Comparison of ENCODE assay signal across 9 mouse cellular contexts in the genomic region with DNA sequence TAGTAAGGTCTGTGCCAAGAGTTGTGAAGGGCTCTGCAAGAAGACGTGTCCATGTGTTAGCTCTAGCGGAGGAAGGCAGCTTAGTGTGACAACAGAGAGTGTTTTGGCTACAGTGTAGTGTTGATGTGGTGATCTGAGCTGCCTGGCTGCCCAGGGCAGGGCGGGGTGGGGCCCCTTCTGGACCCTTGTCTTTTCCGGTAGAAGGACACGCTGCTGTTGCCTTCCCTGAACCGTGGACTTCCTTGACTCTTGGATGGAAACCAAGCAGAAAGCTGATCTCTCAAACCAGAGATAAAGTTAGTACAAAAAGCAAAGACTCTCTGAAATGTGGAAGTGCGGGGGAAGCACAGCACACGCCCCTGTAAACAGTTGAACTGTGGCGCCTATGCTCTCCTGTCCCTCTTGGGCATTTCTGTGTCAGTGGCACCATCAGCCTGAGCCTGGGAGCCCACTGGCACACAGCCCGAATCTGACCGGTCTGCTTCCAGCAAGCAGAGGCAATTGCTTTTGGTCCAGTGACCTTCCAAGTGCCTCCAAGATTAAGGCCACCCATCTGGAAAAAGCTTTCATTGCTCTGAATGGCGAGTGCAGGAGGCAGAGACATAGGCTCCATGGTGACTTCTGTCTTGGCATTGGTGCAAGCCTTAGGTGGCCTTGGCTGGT. TPM values are rescaled to one million over a fixed set of nuclear protein-coding genes. Genes with fewer than 3 reads are reported as not detected.
DNase-seq lines count a peak whose midpoint lies in the region; ATAC-seq and TF ChIP-seq lines count a peak whose summit lies in the region.
"Had no signal": no experiment of that assay in that cellular context is flagged by ENCODE, and none has a peak within 500 bp of the region (broad histone marks: within the 10 kb centered on the region; RNA-seq: fewer than 3 reads in every experiment).

No protein-coding gene starts in this region.

- no peaks in the 10 kb centered on the region for H3K9me3 ChIP-seq in liver, embryonic 13.5 days (replicated peaks)
- H3K9me3 ChIP-seq in liver, embryonic 11.5 days (ENCODE audit: control insufficient read depth, low read length) = no peaks in the 10 kb centered on the region
- no peaks in the 10 kb centered on the region for H3K9me3 ChIP-seq in kidney, embryonic 14.5 days (ENCODE audit: control insufficient read depth, low read length)
- no peaks in the 10 kb centered on the region for H3K9me3 ChIP-seq in midbrain, embryonic 16.5 days (replicated peaks; ENCODE audit: control insufficient read depth, low read length, poor library complexity, severe bottlenecking)
- H3K9me3 ChIP-seq: G1E had no signal

- no peak for DNase-seq in liver, embryonic 13.5 days
- no peak for DNase-seq in liver, embryonic 11.5 days (ENCODE audit: low spot score)
- DNase-seq in brain, embryonic 14.5 days (ENCODE audit: low read depth) = peak; percentile 78
- DNase-seq in gastrocnemius, postnatal 25 days = peak; percentile 70
- DNase-seq in thymus, adult 2 months = no peak
- no peak for DNase-seq in left cerebral cortex, postnatal 36 days (ENCODE audit: low spot score in 2 of 2)

- no peak for TF ChIP-seq CTCF in brain, embryonic 14.5 days (IDR thresholded peaks at IDR 0.05; ENCODE audit: borderline replicate concordance, extremely low read depth, insufficient read depth, insufficient read length)
- no peak for TF ChIP-seq CTCF in thymus, adult 2 months (IDR thresholded peaks at IDR 0.05; ENCODE audit: borderline replicate concordance, control insufficient read depth, extremely low read depth, insufficient read depth, low read length, poor library complexity)

- H3K9ac ChIP-seq in liver, embryonic 13.5 days = no peak overlapping the region
- no peak overlapping the region for H3K9ac ChIP-seq in liver, embryonic 11.5 days (ENCODE audit: low read depth, low read length)
- H3K9ac ChIP-seq in kidney, embryonic 14.5 days (ENCODE audit: low read depth, low read length) = no peak overlapping the region
- no peak overlapping the region for H3K9ac ChIP-seq in midbrain, embryonic 16.5 days (ENCODE audit: low read depth, low read length)

- no peaks in the 10 kb centered on the region for H3K27me3 ChIP-seq in liver, embryonic 13.5 days
- no peaks in the 10 kb centered on the region for H3K27me3 ChIP-seq in liver, embryonic 11.5 days (replicated peaks; ENCODE audit: control insufficient read depth, insufficient read depth, low read length)
- no peaks in the 10 kb centered on the region for H3K27me3 ChIP-seq in kidney, embryonic 14.5 days (ENCODE audit: control insufficient read depth, insufficient read depth, low read length)
- no peaks in the 10 kb centered on the region for H3K27me3 ChIP-seq in midbrain, embryonic 16.5 days (ENCODE audit: control insufficient read depth, insufficient read depth, low read depth, low read length)
- no peaks in the 10 kb centered on the region for H3K27me3 ChIP-seq in thymus, adult 2 months (ENCODE audit: control insufficient read depth, insufficient read depth, low read length)

- H3K4me3 ChIP-seq in liver, embryonic 13.5 days (replicated peaks) = no peak overlapping the region
- H3K4me3 ChIP-seq in liver, embryonic 11.5 days (ENCODE audit: low read depth, low read length) = no peak overlapping the region
- no peak overlapping the region for H3K4me3 ChIP-seq in kidney, embryonic 14.5 days (ENCODE audit: low read length)
- H3K4me3 ChIP-seq in midbrain, embryonic 16.5 days (ENCODE audit: low read depth, low read length) = no peak overlapping the region
- H3K4me3 ChIP-seq in thymus, adult 2 months (ENCODE audit: control insufficient read depth, insufficient read depth, low read length) = no peak overlapping the region

- 52% methylated on average over 12 of the region's 12 CpGs for WGBS in liver, embryonic 13.5 days (ENCODE audit: insufficient replicate concordance)
- 64% methylated on average over 12 of the region's 12 CpGs for WGBS in liver, embryonic 11.5 days
- WGBS in kidney, embryonic 14.5 days = 33% methylated on average over 12 of the region's 12 CpGs
- WGBS in midbrain, embryonic 16.5 days = 56% methylated on average over 12 of the region's 12 CpGs
- 77% methylated on average over 12 of the region's 12 CpGs for WGBS in thymus, adult 2 months

- intact Hi-C loops in left cerebral cortex, postnatal 36 days (cut with DNase I) = loop anchor here (10.0 kb wide), 1 partner anchor 48 kb away; a partner anchor contains a TSS

- no peak for TF ChIP-seq POLR2A in brain, embryonic 14.5 days (IDR thresholded peaks at IDR 0.05; ENCODE audit: borderline replicate concordance, extremely low read depth, insufficient read depth, insufficient read length, poor library complexity, severe bottlenecking)
- TF ChIP-seq POLR2A in thymus, adult 2 months (IDR thresholded peaks at IDR 0.05; ENCODE audit: control insufficient read depth, extremely low read depth, insufficient read depth, low read length, poor library complexity) = no peak

- peaks cover 45% of the 10 kb centered on the region for H3K4me1 ChIP-seq in liver, embryonic 13.5 days (replicated peaks)
- no peaks in the 10 kb centered on the region for H3K4me1 ChIP-seq in liver, embryonic 11.5 days (replicated peaks; ENCODE audit: control insufficient read depth, insufficient read depth, low read length)
- peaks cover 34% of the 10 kb centered on the region for H3K4me1 ChIP-seq in kidney, embryonic 14.5 days (ENCODE audit: control insufficient read depth, insufficient read depth, low read length)
- peaks cover 9% of the 10 kb centered on the region; the same call in 1 of the 2 replicates for H3K4me1 ChIP-seq in midbrain, embryonic 16.5 days (ENCODE audit: control insufficient read depth, insufficient read depth, low read length)
- H3K4me1 ChIP-seq in thymus, adult 2 months (replicated peaks; ENCODE audit: control insufficient read depth, insufficient read depth, low read length) = no peaks in the 10 kb centered on the region

- peak overlapping the region; percentile 22; the same call in 1 of the 2 replicates for H3K27ac ChIP-seq in liver, embryonic 13.5 days
- H3K27ac ChIP-seq in liver, embryonic 11.5 days (ENCODE audit: low read depth, low read length) = no peak overlapping the region
- peak overlapping the region; percentile 57; the same call in 1 of the 2 replicates for H3K27ac ChIP-seq in kidney, embryonic 14.5 days (ENCODE audit: low read depth, low read length)
- H3K27ac ChIP-seq in midbrain, embryonic 16.5 days (ENCODE audit: low read length) = no peak overlapping the region
- H3K27ac ChIP-seq in thymus, adult 2 months (ENCODE audit: control insufficient read depth, insufficient read depth, low read length) = no peak overlapping the region

- no peak overlapping the region for H3K4me2 ChIP-seq in liver, embryonic 13.5 days
- no peak overlapping the region for H3K4me2 ChIP-seq in liver, embryonic 11.5 days
- no peak overlapping the region for H3K4me2 ChIP-seq in kidney, embryonic 14.5 days (replicated peaks; ENCODE audit: low read depth, low read length)
- H3K4me2 ChIP-seq in midbrain, embryonic 16.5 days (ENCODE audit: low read length) = no peak overlapping the region

- ATAC-seq in liver, embryonic 13.5 days (ENCODE audit: low read depth) = no peak
- ATAC-seq in liver, embryonic 11.5 days (replicated peaks; ENCODE audit: low FRiP score) = no peak
- peak; percentile 71; the same call in 1 of the 2 replicates for ATAC-seq in kidney, embryonic 14.5 days (ENCODE audit: low FRiP score, low TSS enrichment)
- peak; percentile 55; the same call in 1 of the 2 replicates for ATAC-seq in midbrain, embryonic 16.5 days

- H3K36me3 ChIP-seq in liver, embryonic 13.5 days = no peaks in the 10 kb centered on the region
- H3K36me3 ChIP-seq in liver, embryonic 11.5 days (ENCODE audit: control insufficient read depth, insufficient read depth, low read length) = no peaks in the 10 kb centered on the region
- no peaks in the 10 kb centered on the region for H3K36me3 ChIP-seq in kidney, embryonic 14.5 days (ENCODE audit: control insufficient read depth, insufficient read depth, low read length)
- no peaks in the 10 kb centered on the region for H3K36me3 ChIP-seq in midbrain, embryonic 16.5 days (ENCODE audit: control insufficient read depth, insufficient read depth, low read length)
- no peaks in the 10 kb centered on the region for H3K36me3 ChIP-seq in thymus, adult 2 months (ENCODE audit: control insufficient read depth, insufficient read depth, low read length)
- H3K36me3 ChIP-seq: G1E had no signal

RNA-seq across cellular contexts. Expression of a gene that starts 48.7 kb away (rescaled TPM):
- 17.2 and 19.6 TPM in 2 replicates for polyA plus RNA-seq in liver, embryonic 13.5 days (2015; fragmentation: Nextera tagmentation; extraction: Ambion mirVana)
- 14.0 and 16.1 TPM in 2 replicates for polyA plus RNA-seq in liver, embryonic 11.5 days (2014; fragmentation: Nextera tagmentation; extraction: Ambion mirVana)
- 17.0 and 22.1 TPM in 2 replicates for polyA plus RNA-seq in brain, embryonic 14.5 days (2012; rRNA removed)
- total RNA-seq in gastrocnemius, postnatal 25 days (2021) = 1 to 10 TPM; 3.8 to 4.9 TPM
- 54.1 and 65.7 TPM in 2 replicates for polyA plus RNA-seq in kidney, embryonic 14.5 days (2014; fragmentation: Nextera tagmentation; extraction: Ambion mirVana)
- 18.4 and 24.0 TPM in 2 replicates for polyA plus RNA-seq in midbrain, embryonic 16.5 days (2015; fragmentation: Nextera tagmentation; extraction: Ambion mirVana)
- polyA plus RNA-seq in thymus, adult 2 months (2012; rRNA removed) = 80.6 and 99.6 TPM in 2 replicates
- total RNA-seq in left cerebral cortex, postnatal 36 days (2021) = 10 to 100 TPM; 10.4 to 20.6 TPM

Comparison
In these comparisons a context has a peak if more than half of its experiments do, and no peak if none do; other contexts are left out.
1. H3K27ac ChIP-seq: peak in liver, embryonic 13.5 days (single experiment) and kidney, embryonic 14.5 days (single experiment); none in liver, embryonic 11.5 days (single experiment), midbrain, embryonic 16.5 days (single experiment) and thymus, adult 2 months (single experiment).
2. ATAC-seq: peak in kidney, embryonic 14.5 days (single experiment) and midbrain, embryonic 16.5 days (single experiment); none in liver, embryonic 13.5 days (single experiment) and liver, embryonic 11.5 days (single experiment).
3. DNase-seq: peak in brain, embryonic 14.5 days (single experiment) and gastrocnemius, postnatal 25 days (single experiment); none in liver, embryonic 13.5 days (single experiment), liver, embryonic 11.5 days (single experiment), thymus, adult 2 months (single experiment) and left cerebral cortex, postnatal 36 days (0 of 2).